Mouse (Mus musculus) heart, adult 18-20 months (tissue): ENCODE measurements around the gene 1700028J19Rik. TPM values are rescaled to one million over a fixed set of nuclear protein-coding genes. Genes with fewer than 3 reads are reported as not detected.

Experiments used
- total RNA-seq, 2 experiments: library from RNA; stranded (reverse); gene quantifications; 2 replicates each; pipeline ENCODE4 v1.2.3; 2021

Gene 1700028J19Rik
- total RNA-seq, 2 experiments from 2014 or later = 0.25 to 0.28 TPM

Other genes with a start within 250 kb of the 1700028J19Rik start
- gene Klk1b26, start 234.5 kb downstream of the 1700028J19Rik start, total RNA-seq = 1 to 10 TPM; 2.8 to 4.1 TPM
- not detected for gene Klk1b27, start 194.4 kb downstream of the 1700028J19Rik start, total RNA-seq
- gene Klk1b21, start 144.4 kb downstream of the 1700028J19Rik start, total RNA-seq = not detected
- not detected for gene Klk1b22, start 134.0 kb downstream of the 1700028J19Rik start, total RNA-seq
- gene Klk1b16, start 109.9 kb downstream of the 1700028J19Rik start, total RNA-seq = not detected
- not detected for gene Klk1b24, start 58.5 kb downstream of the 1700028J19Rik start, total RNA-seq
- not detected for gene Klk1b3, start 48.5 kb downstream of the 1700028J19Rik start, total RNA-seq
- gene Klk1b4, start 39.3 kb downstream of the 1700028J19Rik start, total RNA-seq = not detected
- not detected for gene Klk1b5, start 30.8 kb downstream of the 1700028J19Rik start, total RNA-seq
- under 1 TPM in 1 of 2 experiments, not detected in 1; 0.60 TPM for gene Klk1, start 21.3 kb downstream of the 1700028J19Rik start, total RNA-seq
- not detected for gene Gm36864, start 10.5 kb downstream of the 1700028J19Rik start, total RNA-seq
- gene 2410002F23Rik, start within 50 bp of the 1700028J19Rik start, total RNA-seq = 10 to 100 TPM in 1 of 2 experiments, 1 to 10 TPM in 1; 8.1 to 11.5 TPM
- not detected for gene Acp4, start 10.7 kb upstream of the 1700028J19Rik start, total RNA-seq
- gene Gm15517, start 14.8 kb upstream of the 1700028J19Rik start, total RNA-seq = not detected
- gene Clec11a, start 60.2 kb upstream of the 1700028J19Rik start, total RNA-seq = under 1 TPM; 0.69 to 0.87 TPM
- gene Shank1, start 63.6 kb upstream of the 1700028J19Rik start, total RNA-seq = 1 to 10 TPM; 2.1 to 2.7 TPM
- 1 to 10 TPM; 2.3 to 2.9 TPM for gene Syt3, start 137.4 kb upstream of the 1700028J19Rik start, total RNA-seq
- under 1 TPM; 0.30 to 0.31 TPM for gene 1700008O03Rik, start 139.1 kb upstream of the 1700028J19Rik start, total RNA-seq
- 10 to 100 TPM; 31.2 to 66.0 TPM for gene Lrrc4b, start 182.3 kb upstream of the 1700028J19Rik start, total RNA-seq
- 1 to 10 TPM in 1 of 2 experiments, under 1 TPM in 1; 0.41 to 1.4 TPM for gene Aspdh, start 218.7 kb upstream of the 1700028J19Rik start, total RNA-seq
- gene Josd2, start 221.3 kb upstream of the 1700028J19Rik start, total RNA-seq = 100 to 1,000 TPM in 1 of 2 experiments, 10 to 100 TPM in 1; 98.6 to 108 TPM
- 10 to 100 TPM; 79.6 to 85.6 TPM for gene Emc10, start 249.8 kb upstream of the 1700028J19Rik start, total RNA-seq
- 1 to 10 TPM; 1.6 to 4.3 TPM for gene Fam71e1, start 249.9 kb upstream of the 1700028J19Rik start, total RNA-seq